Mouse (Mus musculus) embryonic facial prominence, embryonic 15.5 days (tissue): ENCODE results near the gene Tnfsf15. TPM values are rescaled to one million over a fixed set of nuclear protein-coding genes. Genes with fewer than 3 reads are reported as not detected.

Experiments used
- ATAC-seq: fragments of 200-750 bp; cut with Nextera tagmentation; 2 replicates; pipeline ENCODE4 v1.8.0; 2017; ENCODE audit warnings: low read depth, moderate TSS enrichment; ENCODE audit not compliant: insufficient number of reproducible peaks, low FRiP score, low TSS enrichment
- H3K27ac ChIP-seq: fragments of 300-500 bp; sonication (generic); replicated peaks from 2 replicates; pipeline ENCODE4 v1.5.1; 2015; ENCODE audit warnings: mild to moderate bottlenecking, inconsistent platforms
- H3K27me3 ChIP-seq: fragments of 300-500 bp; sonication (generic); 2 replicates; pipeline ENCODE4 v1.6.1; 2015; ENCODE audit warnings: inconsistent platforms
- H3K36me3 ChIP-seq: fragments of 300-500 bp; sonication (generic); 2 replicates; pipeline ENCODE4 v1.6.1; 2015; ENCODE audit warnings: mild to moderate bottlenecking, inconsistent platforms
- H3K4me1 ChIP-seq: fragments of 300-500 bp; sonication (generic); 2 replicates; pipeline ENCODE4 v1.6.1; 2015; ENCODE audit warnings: inconsistent platforms
- H3K4me2 ChIP-seq: fragments of 300-500 bp; sonication (generic); replicated peaks from 2 replicates; pipeline ENCODE4 v1.6.1; 2015; ENCODE audit warnings: mild to moderate bottlenecking, inconsistent platforms
- H3K4me3 ChIP-seq: fragments of 300-500 bp; sonication (generic); replicated peaks from 2 replicates; pipeline ENCODE4 v1.5.1; 2015; ENCODE audit warnings: mild to moderate bottlenecking, inconsistent platforms
- H3K9ac ChIP-seq: fragments of 300-500 bp; sonication (generic); 2 replicates; pipeline ENCODE4 v1.6.1; 2015; ENCODE audit warnings: inconsistent platforms
- H3K9me3 ChIP-seq: fragments of 300-500 bp; sonication (generic); replicated peaks from 2 replicates; pipeline ENCODE4 v1.6.1; 2016; ENCODE audit warnings: inconsistent platforms
- WGBS: fragments of 180-500 bp; shearing (Covaris S2); methylation state at CpG from one replicate; pipeline ENCODE4 v1.1.7; 2015; 5-methylcytosine and 5-hydroxymethylcytosine counted together
- polyA plus RNA-seq: library from polyadenylated mRNA; unstranded; fragments of >200 nt; fragmentation: Nextera tagmentation; extraction: Ambion mirVana; gene quantifications from 2 replicates; pipeline ENCODE4 v1.2.1, GENCODE M21; 2015

Tnfsf15 gene
- polyA plus RNA-seq, 1 experiment from 2014 or later: 0.11 TPM

- H3K9ac ChIP-seq: no peak overlapping the region
- H3K4me3 ChIP-seq: no peak overlapping the region
- no peak overlapping the region for H3K4me2 ChIP-seq
- H3K36me3 ChIP-seq: no peaks in the 10 kb centered on the region
- no peaks in the 10 kb centered on the region for H3K9me3 ChIP-seq
- no peak overlapping the region for H3K27ac ChIP-seq
- 77% methylated on average over 2 of the region's 2 CpGs for WGBS
- H3K27me3 ChIP-seq: no peaks in the 10 kb centered on the region
- no peak for ATAC-seq
- no peaks in the 10 kb centered on the region for H3K4me1 ChIP-seq
Measured at GRCm38 (mm10) chr4:63682441-63682840, 62.5 kb downstream of the Tnfsf15 start.

- no peak overlapping the region for H3K4me3 ChIP-seq
- H3K9me3 ChIP-seq: no peaks in the 10 kb centered on the region
- H3K4me2 ChIP-seq: no peak overlapping the region
- no peaks in the 10 kb centered on the region for H3K27me3 ChIP-seq
- no peaks in the 10 kb centered on the region for H3K36me3 ChIP-seq
- 90% methylated on average over 3 of the region's 3 CpGs for WGBS
- H3K9ac ChIP-seq: no peak overlapping the region
- no peak for ATAC-seq
- H3K4me1 ChIP-seq: no peaks in the 10 kb centered on the region
- H3K27ac ChIP-seq: no peak overlapping the region
Measured at GRCm38 (mm10) chr4:63681557-63681956, 63.4 kb downstream of the Tnfsf15 start.

Other genes starting within 250 kb of the Tnfsf15 start
- gene Whrn, start 249.1 kb downstream of the Tnfsf15 start, polyA plus RNA-seq: 4.9 and 5.2 TPM in 2 replicates
- 317 and 319 TPM in 2 replicates for gene Atp6v1g1, start 200.3 kb downstream of the Tnfsf15 start, polyA plus RNA-seq
- gene Tmem268, start 186.3 kb downstream of the Tnfsf15 start, polyA plus RNA-seq: 8.2 and 9.6 TPM in 2 replicates
- gene Gm11213, start 139.9 kb downstream of the Tnfsf15 start, polyA plus RNA-seq: not detected in 2 replicates
- gene Tex48, start 122.7 kb downstream of the Tnfsf15 start, polyA plus RNA-seq: not detected in 2 replicates
- gene Gm11214, start 81.7 kb downstream of the Tnfsf15 start, polyA plus RNA-seq: not detected in 2 replicates
- not detected in 2 replicates for gene Tnfsf8, start 116.2 kb upstream of the Tnfsf15 start, polyA plus RNA-seq